Mouse (Mus musculus) olfactory bulb, adult 2 months (tissue): ENCODE measurements around the gene Efcab2.

ENCODE experiments used
- CTCF ChIP-seq: fragments of 200-500 bp; IDR thresholded peaks from 2 replicates; pipeline ENCODE4 v1.5.1; 2012; ENCODE audit warnings: low read depth, mild to moderate bottlenecking, low read length, moderate library complexity; ENCODE audit not compliant: insufficient read depth
- POLR2A ChIP-seq: fragments of 200-500 bp; IDR thresholded peaks from 2 replicates; pipeline ENCODE4 v1.6.1; 2012; ENCODE audit warnings: mild to moderate bottlenecking, low read depth, low read length, moderate library complexity; ENCODE audit not compliant: insufficient read depth

- TF ChIP-seq POLR2A, result no peak
- no peak for TF ChIP-seq CTCF
Measured at GRCm38 (mm10) chr1:178382165-178382564, 23.7 kb upstream of the Efcab2 start.
